Mouse (Mus musculus): ENCODE results near the gene Gm10591. TPM values are rescaled to one million over a fixed set of nuclear protein-coding genes. Genes with fewer than 3 reads are reported as not detected.

The Gm10591 gene
- not detected in 2 replicates for polyA plus RNA-seq (2012; rRNA removed)

GRCm38 (mm10) chr4:42611895-42612294, at the start of gene Gm10591:
TSS of gene Gm10591 (plus strand) at chr4:42612195.

GRCm38 (mm10) chr4:42629419-42629818, 17.4 kb downstream of the Gm10591 start, which contains the start of gene Gm2564:
TSS of gene Gm2564 (plus strand) at chr4:42629719.

GRCm38 (mm10) chr4:42654951-42655350, 43.0 kb downstream of the Gm10591 start, which contains the start of gene Ccl27b:
TSS of gene Ccl27b (plus strand) at chr4:42655251.

GRCm38 (mm10) chr4:42661793-42662192, 49.8 kb downstream of the Gm10591 start, which contains the start of gene Il11ra2:
TSS of gene Il11ra2 (minus strand) at chr4:42661893.

Other genes starting within 250 kb of the Gm10591 start
- gene Gm21586, start 172.8 kb upstream of the Gm10591 start, polyA plus RNA-seq (2012; rRNA removed) = not detected in 2 replicates
- gene Gm2163, start 145.4 kb upstream of the Gm10591 start, polyA plus RNA-seq (2012; rRNA removed) = 0.02 and 0.06 TPM in 2 replicates
- gene Fam205a2, start 84.0 kb upstream of the Gm10591 start, polyA plus RNA-seq (2012; rRNA removed) = not detected in 2 replicates
- 0.10 TPM in 1 of 2 replicates, not detected in the other for gene Gm2564, start 17.5 kb downstream of the Gm10591 start, polyA plus RNA-seq (2012; rRNA removed)
- gene Ccl27b, start 43.1 kb downstream of the Gm10591 start, polyA plus RNA-seq (2012; rRNA removed) = not detected in 2 replicates
- not detected in 2 replicates for gene Il11ra2, start 49.7 kb downstream of the Gm10591 start, polyA plus RNA-seq (2012; rRNA removed)
- not detected in 2 replicates for gene 4930578G10Rik, start 123.3 kb downstream of the Gm10591 start, polyA plus RNA-seq (2012; rRNA removed)
- 0.07 and 0.09 TPM in 2 replicates for gene Ccl19, start 144.4 kb downstream of the Gm10591 start, polyA plus RNA-seq (2012; rRNA removed)
- gene Ccl21a, start 161.8 kb downstream of the Gm10591 start, polyA plus RNA-seq (2012; rRNA removed) = 0.25 and 0.67 TPM in 2 replicates
- 0.11 and 0.14 TPM in 2 replicates for gene Fam205a1, start 241.7 kb downstream of the Gm10591 start, polyA plus RNA-seq (2012; rRNA removed)
- not detected in 2 replicates for gene Gm12394, start 244.6 kb downstream of the Gm10591 start, polyA plus RNA-seq (2012; rRNA removed)